Comparison of ENCODE assay signal across 25 mouse cellular contexts in genomic region chr1:155663994-155664393, GRCm38 (mm10).
DNase-seq lines count a peak whose midpoint lies in the region; ATAC-seq and TF ChIP-seq lines count a peak whose summit lies in the region.
"Had no signal": no experiment of that assay in that cellular context is flagged by ENCODE, and none has a peak within 500 bp of the region (broad histone marks: within the 10 kb centered on the region; RNA-seq: fewer than 3 reads in every experiment).

No protein-coding gene starts in this region.

- no peak for TF ChIP-seq CTCF in MEL (IDR thresholded peaks at IDR 0.05 in 2 of 3, conservative IDR thresholded peaks at IDR 0.05 in 1 of 3; ENCODE audit: control insufficient read depth in 1 of 3, insufficient read depth in 1 of 3, low read depth in 2 of 3, low read length in 3 of 3, poor library complexity in 1 of 3, severe bottlenecking in 1 of 3)
- TF ChIP-seq CTCF in layer of hippocampus, adult 2 months (conservative IDR thresholded peaks at IDR 0.05) = no peak

- peaks cover 8 to 14% of the 10 kb centered on the region in 2 experiments for H3K4me1 ChIP-seq in MEL (ENCODE audit: control insufficient read depth in 1 of 2, insufficient read depth in 2 of 2, low read length in 2 of 2)
- H3K4me1 ChIP-seq: forebrain, embryonic 13.5 days; heart, embryonic 12.5 days; heart, embryonic 15.5 days had no signal

- H3K27ac ChIP-seq in MEL (ENCODE audit: control insufficient read depth, low read depth, low read length) = peak overlapping the region; percentile 74
- H3K27ac ChIP-seq in layer of hippocampus, adult 2 months = no peak overlapping the region
- H3K27ac ChIP-seq: forebrain, embryonic 10.5 days; forebrain, embryonic 13.5 days; heart, embryonic 15.5 days; hindbrain, embryonic 14.5 days; hindbrain, postnatal 0 days had no signal

- peaks cover 0 to 16% of the 10 kb centered on the region in 2 experiments; a peak in 2 of 4 replicates for H3K36me3 ChIP-seq in MEL (ENCODE audit: control insufficient read depth in 1 of 2, insufficient read depth in 2 of 2, low read length in 2 of 2)
- H3K36me3 ChIP-seq: forebrain, embryonic 10.5 days; heart, embryonic 12.5 days; heart, embryonic 15.5 days had no signal

- H3K27me3 ChIP-seq in MEL (ENCODE audit: control insufficient read depth in 1 of 2, insufficient read depth in 2 of 2, low read length in 2 of 2) = no peaks in the 10 kb centered on the region
- H3K27me3 ChIP-seq: forebrain, embryonic 13.5 days; heart, embryonic 12.5 days; heart, embryonic 15.5 days had no signal

- no peaks in the 10 kb centered on the region for H3K9me3 ChIP-seq in MEL (replicated peaks; ENCODE audit: insufficient read depth, low read length)
- H3K9me3 ChIP-seq: forebrain, embryonic 10.5 days; forebrain, embryonic 13.5 days; heart, embryonic 12.5 days; heart, embryonic 15.5 days had no signal

- DNase-seq in 416B (ENCODE audit: low read depth) (peak; percentile 51), MEL (ENCODE audit: low read depth, low spot score) (peak; percentile 72)
- no peak for DNase-seq in cerebellum, postnatal 4 days (ENCODE audit: low spot score in 2 of 2)
- DNase-seq in layer of hippocampus, adult 2 months (ENCODE audit: low spot score in 2 of 2) = no peak
- no peak for DNase-seq in heart, postnatal 10 days
- DNase-seq: adrenal gland, adult 2 months; adrenal gland, postnatal 14 days; cerebellum, adult 11-12 months; cerebellum, adult 8-10 months; cerebellum, postnatal 10 days; cerebellum, postnatal 36 days; gastrocnemius, postnatal 10 days; gastrocnemius, postnatal 36 days; heart, adult 18-20 months; heart, postnatal 14 days; heart, postnatal 4 days had no signal

- no peak for TF ChIP-seq EP300 in MEL (IDR thresholded peaks at IDR 0.05; ENCODE audit: low read depth in 1 of 2, low read length in 2 of 2)

- no peak for TF ChIP-seq POLR2A in MEL (IDR thresholded peaks at IDR 0.05; ENCODE audit: control insufficient read depth in 1 of 2, insufficient read depth in 1 of 2, low read depth in 1 of 2, low read length in 2 of 2, poor library complexity in 1 of 2)

- peak overlapping the region; percentile 1 to 36; a peak in 2 of 4 replicates for H3K4me3 ChIP-seq in MEL (ENCODE audit: control insufficient read depth in 1 of 2, insufficient read depth in 1 of 2, low read depth in 2 of 2, low read length in 2 of 2)
- no peak overlapping the region for H3K4me3 ChIP-seq in layer of hippocampus, adult 2 months
- H3K4me3 ChIP-seq: forebrain, embryonic 10.5 days; forebrain, embryonic 13.5 days; heart, embryonic 12.5 days; heart, embryonic 15.5 days had no signal

- TF ChIP-seq RAD21 in MEL (IDR thresholded peaks at IDR 0.05; ENCODE audit: low read depth, low read length) = no peak

- H3K9ac ChIP-seq in MEL (ENCODE audit: control insufficient read depth, low read depth, low read length, poor library complexity, severe bottlenecking) = no peak overlapping the region
- H3K9ac ChIP-seq: forebrain, embryonic 13.5 days; heart, embryonic 12.5 days; heart, embryonic 15.5 days; hindbrain, embryonic 14.5 days had no signal

- intact Hi-C loops in heart, postnatal 10 days (cut with DNase I) = no loop called here

- no peaks in the 10 kb centered on the region for H3K79me2 ChIP-seq in MEL (ENCODE audit: control insufficient read depth, insufficient read depth, low read length, poor library complexity)

- peak; percentile 49 for ATAC-seq in megakaryocyte, adult 5-6 weeks (ENCODE audit: poor library complexity, severe bottlenecking)
- ATAC-seq: forebrain, embryonic 13.5 days; forebrain, embryonic 16.5 days; hindbrain, postnatal 0 days; inflammation-experienced regulatory T-cells, adult 6 months had no signal

TF ChIP-seq in MEL, 35 proteins besides CTCF, POLR2A, EP300 and RAD21:
- TF ChIP-seq ELF1 (IDR thresholded peaks at IDR 0.05; ENCODE audit: low read depth, low read length) (0 out of 2 replicates have a peak, but pooled peaks have one; percentile 20), BHLHE40 (IDR thresholded peaks at IDR 0.05; ENCODE audit: borderline replicate concordance, low read depth, low read length) (no peak), KAT2A (conservative IDR thresholded peaks at IDR 0.05; ENCODE audit: low read depth, low read length) (no peak), UBTF (IDR thresholded peaks at IDR 0.05; ENCODE audit: borderline replicate concordance, insufficient read depth, low read depth, low read length) (no peak), RCOR1 (IDR thresholded peaks at IDR 0.05; ENCODE audit: low read depth, low read length) (0 out of 2 replicates have a peak, but pooled peaks have one; percentile 17), MAFK (IDR thresholded peaks at IDR 0.05; ENCODE audit: borderline replicate concordance, low read depth, low read length) (no peak), MAX (IDR thresholded peaks at IDR 0.05; ENCODE audit: low read length) (no peak), USF2 (IDR thresholded peaks at IDR 0.05; ENCODE audit: borderline replicate concordance in 1 of 2, insufficient read depth in 1 of 2, low read depth in 1 of 2, low read length in 2 of 2) (no peak), ZKSCAN1 (IDR thresholded peaks at IDR 0.05; ENCODE audit: low read depth, low read length) (no peak), ETS1 (IDR thresholded peaks at IDR 0.05; ENCODE audit: low read depth, low read length) (peak; percentile 48; the same call in 1 of the 2 replicates), MYB (IDR thresholded peaks at IDR 0.05; ENCODE audit: low read depth, low read length) (peak; percentile 41; the same call in 1 of the 2 replicates), GATA1 (IDR thresholded peaks at IDR 0.05; ENCODE audit: low read depth, low read length) (peak; percentile 52), ZC3H11A (IDR thresholded peaks at IDR 0.05; ENCODE audit: low read depth, low read length) (no peak), CHD2 (IDR thresholded peaks at IDR 0.05; ENCODE audit: low read length) (no peak), NELFE (IDR thresholded peaks at IDR 0.05; ENCODE audit: low read depth, low read length) (no peak)

Comparison
In these comparisons a context has a peak if more than half of its experiments do, and no peak if none do; other contexts are left out.
1. DNase-seq: peak in 416B (single experiment) and MEL (single experiment); none in cerebellum, postnatal 4 days (0 of 2), layer of hippocampus, adult 2 months (0 of 2) and heart, postnatal 10 days (0 of 2).